Mouse (Mus musculus) layer of hippocampus, postnatal 14 days (tissue): ENCODE data around the gene Fbxl2. TPM values are rescaled to one million over a fixed set of nuclear protein-coding genes. Genes with fewer than 3 reads are reported as not detected.
"Not testable (repeated sequence)": the region's sequence is repeated elsewhere in the genome, so short reads cannot be mapped to it uniquely, and the experiment has no call there.

Source experiments
- DNase-seq, 2 experiments: peaks; one replicate each; pipeline ENCODE4 v3.0.0; 2021 to 2022; ENCODE audit warnings: low spot score in 2 of 2, mixed read lengths in 1 of 2
- long read RNA-seq, 2 experiments: library from polyadenylated mRNA; stranded (forward); transcript quantifications; one replicate each; pipeline ENCODE4 v2.0.0; 2021
- total RNA-seq, 2 experiments: library from RNA; stranded (reverse); gene quantifications; 2 replicates each; pipeline ENCODE4 v1.2.3; 2021

The Fbxl2 gene
- total RNA-seq = 10 to 100 TPM; 28.5 to 31.8 TPM
- long read RNA-seq, experiment 1, transcript Fbxl2-201 (15 exons, 3,464 nt) = major isoform, 25 of 38 reads
- long read RNA-seq, experiment 1, partial matches to known transcripts = 0 of 38 reads
- long read RNA-seq, experiment 1, other reads (novel, unspliced or antisense) = 13 of 38 reads
- long read RNA-seq, experiment 2, transcript Fbxl2-201 (15 exons, 3,464 nt) = major isoform, 36 of 58 reads
- long read RNA-seq, experiment 2, partial matches to known transcripts = 3 of 58 reads
- long read RNA-seq, experiment 2, other reads (novel, unspliced or antisense) = 19 of 58 reads

- no peak for DNase-seq
Measured at GRCm38 (mm10) chr9:114046028-114046427, at the start of gene Fbxl2. Gene Fbxl2 (minus strand): TSS chr9:114046191.

DNA sequence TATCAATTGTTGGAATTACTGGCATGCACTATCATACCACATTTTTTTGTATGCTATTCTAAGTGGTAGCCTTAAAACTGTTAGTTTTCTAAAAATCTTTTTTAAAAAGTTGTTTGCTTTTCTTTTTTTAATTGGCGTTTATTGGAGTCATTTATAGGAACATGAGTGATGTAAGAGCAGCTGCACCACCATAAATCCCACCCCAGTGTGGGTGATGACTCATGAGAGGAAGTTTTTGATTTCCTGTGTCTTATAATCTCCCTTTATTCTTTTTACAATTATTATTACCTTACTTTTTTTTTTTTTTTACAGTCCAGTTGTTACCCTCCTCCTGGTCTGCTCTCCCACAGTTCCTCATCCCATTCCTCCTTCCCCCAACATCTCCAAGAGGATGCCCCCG lies 48.9 kb upstream of the Fbxl2 start:
- no peak for DNase-seq

GRCm38 (mm10) chr9:114092188-114092587 lies 46.2 kb upstream of the Fbxl2 start:
- peak in 1 of 2 experiments; percentile 26 for DNase-seq

DNA sequence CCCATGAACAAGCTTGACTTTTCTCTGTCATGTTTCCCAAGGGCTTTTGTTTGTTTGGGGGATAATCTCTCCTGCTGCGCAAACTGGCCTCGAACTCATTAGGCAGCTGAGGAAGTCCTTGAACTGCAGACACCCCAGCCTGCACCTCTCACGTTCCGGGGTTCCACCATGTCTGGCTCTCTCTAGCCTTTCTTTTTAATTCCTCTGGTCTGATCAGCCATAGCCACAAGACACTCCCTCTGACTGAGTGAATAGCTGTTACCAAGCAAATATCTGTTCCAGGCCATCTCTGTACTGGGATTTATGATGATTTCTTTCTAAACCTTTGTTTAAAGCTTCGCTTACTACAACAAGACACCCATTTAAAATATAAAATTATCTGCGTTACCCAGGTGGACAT lies 42.9 kb upstream of the Fbxl2 start:
- not testable (repeated sequence) for DNase-seq

DNA sequence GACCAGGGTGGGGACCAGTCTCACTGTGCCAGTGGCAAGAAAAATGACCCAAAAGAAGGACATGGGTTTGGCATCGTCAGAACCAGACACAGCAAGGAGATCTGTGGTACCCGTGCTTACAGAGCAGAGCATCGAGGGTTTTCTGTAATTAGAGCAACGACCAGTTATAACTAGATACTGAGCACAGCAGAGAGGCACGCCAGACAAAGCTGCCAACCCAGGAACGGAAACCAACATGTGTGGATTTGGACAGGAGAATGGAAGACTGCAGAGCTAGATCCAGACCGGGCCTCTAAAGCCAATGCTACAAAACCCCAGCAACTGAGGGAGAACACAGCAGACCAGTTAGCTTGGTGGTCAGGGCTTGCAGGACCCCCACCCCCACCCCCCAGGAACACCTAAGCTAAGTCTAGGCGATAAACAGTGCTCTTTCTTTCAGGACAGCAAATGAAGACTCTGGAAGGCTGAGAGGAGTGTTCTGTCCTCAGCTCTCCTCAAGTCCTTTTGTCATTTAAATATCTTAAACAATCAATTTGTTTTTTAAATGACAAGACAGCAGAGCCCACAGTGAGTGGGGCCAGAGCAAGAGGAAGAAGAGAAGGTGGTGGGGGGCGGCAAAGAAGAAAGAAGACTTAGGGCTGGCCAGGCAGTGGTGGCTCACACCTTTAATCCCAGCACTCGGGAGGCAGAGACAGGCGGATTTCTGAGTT lies 41.3 kb upstream of the Fbxl2 start:
- peak; percentile 7 to 21 for DNase-seq

DNA sequence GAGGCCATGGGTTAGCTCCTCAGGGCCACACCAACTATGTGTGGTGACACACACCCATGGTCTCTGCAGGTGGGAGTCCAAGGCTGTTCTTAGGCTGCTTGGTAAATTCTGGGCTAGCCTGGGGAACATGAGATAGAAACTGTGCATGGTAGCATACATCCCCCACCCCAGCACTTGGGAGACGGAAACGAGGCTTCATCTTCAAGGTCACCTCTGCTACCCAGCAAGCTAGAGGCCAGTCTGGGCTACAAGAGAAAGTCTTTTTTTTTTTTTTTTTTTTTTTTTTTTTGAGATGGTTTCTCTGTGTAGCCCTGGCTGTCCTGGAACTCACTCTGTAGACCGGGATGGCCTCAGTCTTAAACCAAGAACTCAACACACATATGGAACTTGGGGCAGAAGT lies 40.4 kb upstream of the Fbxl2 start:
- DNase-seq = no peak

GRCm38 (mm10) chr9:114073681-114074080 lies 27.7 kb upstream of the Fbxl2 start:
- DNase-seq = peak in 1 of 2 experiments; percentile 10

DNA sequence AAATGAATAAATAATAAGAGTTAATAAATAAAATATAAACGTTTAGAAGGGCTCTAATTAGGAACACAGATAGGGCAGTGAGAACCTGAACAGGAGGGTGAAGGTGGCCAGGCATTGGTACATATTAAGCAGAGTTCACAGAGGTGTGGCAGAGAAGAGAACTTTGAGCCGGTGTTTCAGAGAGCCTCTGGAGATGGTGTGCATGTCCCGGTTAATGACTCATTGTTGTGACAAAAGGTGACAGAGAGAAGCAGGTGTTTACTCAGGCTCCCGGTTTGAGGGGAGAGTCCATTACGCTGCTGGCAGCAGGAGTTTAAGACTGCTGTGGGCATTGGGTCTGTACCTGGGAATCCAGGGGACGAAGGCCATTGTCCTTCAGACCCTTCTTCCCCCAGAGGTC lies 23.4 kb upstream of the Fbxl2 start:
- DNase-seq = no peak

- DNase-seq = no peak
Measured at GRCm38 (mm10) chr9:114068494-114069053, 22.6 kb upstream of the Fbxl2 start.

DNA sequence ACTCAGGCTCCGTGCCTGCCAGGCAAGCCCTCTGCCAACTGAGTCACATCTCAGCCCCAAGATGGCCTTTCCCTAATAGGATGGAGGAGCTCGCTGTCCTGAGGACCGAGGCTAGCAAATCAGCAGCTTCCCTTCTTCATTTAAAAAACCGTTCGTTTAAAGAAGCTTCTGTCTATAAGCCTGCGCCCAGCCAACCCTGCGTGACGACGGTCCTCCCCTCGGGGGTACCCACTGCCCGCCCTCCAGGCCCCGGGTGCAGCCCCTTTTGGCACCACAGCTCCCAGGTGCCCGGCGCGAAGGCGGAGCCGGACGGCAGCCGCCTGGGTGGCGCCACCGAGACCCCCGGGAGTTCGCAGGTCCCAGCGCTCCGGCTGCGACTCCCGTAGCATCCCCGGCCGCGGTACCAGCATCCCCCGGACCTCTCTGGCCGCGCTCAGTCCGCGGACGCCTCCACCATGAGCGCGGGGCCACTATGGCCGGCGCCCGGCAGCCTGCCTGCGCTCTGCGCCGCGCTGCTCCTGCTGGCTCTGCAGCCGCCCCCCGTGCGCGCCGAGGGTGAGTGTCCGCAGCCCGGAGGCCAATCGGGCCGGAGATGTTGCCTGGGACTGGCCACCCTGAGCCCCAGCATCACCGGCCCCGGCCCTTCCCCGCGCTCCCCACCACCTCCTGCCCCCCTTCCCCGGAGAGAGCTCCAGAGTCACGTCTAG lies 11.3 kb upstream of the Fbxl2 start, which contains the start of gene Susd5:
TSS of gene Susd5 (plus strand) at position 51 of the 707 bp plus-strand sequence.
- DNase-seq = peak in 1 of 2 experiments; percentile 13

DNA sequence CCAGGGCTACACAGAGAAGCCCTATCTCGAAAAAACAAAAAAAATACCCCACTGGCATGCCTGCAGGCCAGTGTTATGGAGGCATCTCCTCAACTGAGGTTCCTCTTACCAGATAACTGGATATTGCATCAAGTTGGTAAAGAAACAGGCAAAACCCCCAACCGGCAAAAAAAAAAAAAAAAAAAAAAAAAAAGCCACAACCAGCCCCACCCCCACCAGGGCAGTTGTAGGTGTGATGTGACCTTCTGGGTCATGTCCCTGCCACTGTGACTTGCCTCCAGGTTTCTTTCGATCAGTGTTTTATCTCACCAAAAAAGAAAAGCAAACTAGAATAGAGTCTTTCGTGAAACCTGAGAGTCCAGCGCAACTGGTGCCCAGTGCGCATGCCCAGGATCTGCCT lies 6.9 kb upstream of the Fbxl2 start:
- no peak for DNase-seq

GRCm38 (mm10) chr9:114052031-114052430 lies 6.0 kb upstream of the Fbxl2 start:
- DNase-seq = no peak

DNA sequence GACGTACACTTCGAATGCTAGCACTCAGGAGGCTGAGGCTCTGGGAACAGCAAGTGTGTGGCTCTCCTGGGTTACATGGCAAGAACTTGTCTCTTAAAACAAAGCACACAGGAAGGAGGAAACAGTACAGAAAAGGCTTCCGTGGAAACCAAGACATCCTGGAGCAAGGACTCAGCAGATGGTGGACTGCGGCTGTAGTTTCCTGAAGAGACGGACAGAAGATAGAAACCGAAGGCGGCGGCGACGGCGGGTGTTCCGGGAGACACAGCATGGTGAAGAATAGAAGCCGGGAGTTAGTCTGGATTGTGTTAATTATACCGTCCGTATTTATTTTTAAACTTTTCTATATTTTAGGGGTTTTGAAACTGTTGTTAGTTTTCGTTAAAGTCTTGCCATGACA lies 4.8 kb upstream of the Fbxl2 start:
- DNase-seq = no peak

GRCm38 (mm10) chr9:114050106-114050505 lies 4.1 kb upstream of the Fbxl2 start:
- no peak for DNase-seq

- DNase-seq = no peak
Measured at GRCm38 (mm10) chr9:114046676-114047075, 685 bp upstream of the Fbxl2 start.

DNA sequence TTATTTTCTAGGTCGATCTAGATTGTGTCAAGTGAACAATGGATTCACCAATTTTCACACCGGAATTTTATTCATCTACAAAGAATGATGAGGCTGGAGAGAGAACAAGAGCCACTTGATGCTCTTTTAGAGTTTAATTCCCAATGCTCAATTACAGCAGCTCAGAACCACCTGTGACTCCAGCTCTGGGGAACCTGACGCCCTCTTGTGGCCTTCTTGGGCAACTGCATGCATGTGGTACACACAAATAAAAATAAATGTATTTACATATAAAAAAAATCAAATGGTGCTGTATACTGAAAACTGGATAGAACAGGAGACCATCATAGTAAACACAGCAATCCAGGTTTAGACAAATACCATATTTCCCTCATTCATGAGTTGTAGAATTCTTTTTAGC lies 1.5 kb downstream of the Fbxl2 start:
- no peak for DNase-seq

DNA sequence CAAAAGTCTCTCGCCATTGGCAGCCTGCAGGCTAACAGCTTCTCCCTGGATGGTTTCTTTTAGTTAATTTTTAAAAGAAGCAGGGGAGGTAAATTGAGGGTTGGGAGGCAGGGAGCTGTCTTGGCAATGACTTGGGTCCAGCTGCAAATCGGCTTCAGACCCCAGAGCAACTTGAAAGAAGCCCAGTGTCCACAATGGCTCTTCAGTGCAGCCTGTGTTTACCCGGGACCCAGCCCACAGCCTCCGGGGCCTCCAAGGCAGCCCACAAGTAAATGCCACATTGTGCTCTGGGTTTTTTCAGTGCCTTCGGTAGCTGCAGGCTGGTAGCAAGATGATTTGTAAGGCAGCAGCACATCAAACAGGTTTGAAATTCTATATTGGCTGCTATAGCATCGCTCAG lies 3.5 kb downstream of the Fbxl2 start:
- peak; percentile 9 to 43 for DNase-seq

GRCm38 (mm10) chr9:114040945-114041344 lies 5.0 kb downstream of the Fbxl2 start:
- no peak for DNase-seq

DNA sequence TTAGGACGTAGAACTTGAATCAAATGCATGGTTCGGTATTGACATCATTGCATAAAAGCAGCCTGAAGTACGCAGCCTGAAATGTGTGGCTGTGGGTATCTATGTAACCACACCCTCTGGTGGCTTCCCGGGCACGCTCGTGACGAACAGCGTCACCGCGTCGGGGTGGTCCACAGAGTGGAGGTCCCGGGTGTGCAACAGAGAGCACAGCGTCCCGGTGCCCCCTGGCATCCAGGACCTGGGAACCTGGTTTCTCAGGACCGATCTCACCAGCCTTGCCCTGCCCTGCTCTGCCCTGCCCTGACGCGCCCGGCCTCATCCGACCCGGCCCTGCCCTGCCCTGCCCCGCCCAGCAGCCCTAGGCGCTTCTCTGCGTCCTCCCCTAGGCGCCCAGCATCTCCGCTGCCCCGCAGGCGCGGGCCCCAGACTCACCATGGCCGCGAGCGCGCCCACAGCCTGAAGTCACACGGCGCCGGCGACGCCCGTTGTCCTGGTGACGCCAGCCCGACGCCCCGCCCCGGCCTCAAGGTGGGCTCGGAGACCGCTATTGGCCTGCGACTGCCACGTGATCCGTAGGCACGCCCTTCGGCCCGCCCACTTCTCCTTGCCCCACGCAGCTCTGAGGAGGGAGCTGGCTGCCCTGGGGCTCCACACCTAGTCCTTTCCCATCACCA lies 19.6 kb downstream of the Fbxl2 start:
- DNase-seq = peak; percentile 72 to 83

DNA sequence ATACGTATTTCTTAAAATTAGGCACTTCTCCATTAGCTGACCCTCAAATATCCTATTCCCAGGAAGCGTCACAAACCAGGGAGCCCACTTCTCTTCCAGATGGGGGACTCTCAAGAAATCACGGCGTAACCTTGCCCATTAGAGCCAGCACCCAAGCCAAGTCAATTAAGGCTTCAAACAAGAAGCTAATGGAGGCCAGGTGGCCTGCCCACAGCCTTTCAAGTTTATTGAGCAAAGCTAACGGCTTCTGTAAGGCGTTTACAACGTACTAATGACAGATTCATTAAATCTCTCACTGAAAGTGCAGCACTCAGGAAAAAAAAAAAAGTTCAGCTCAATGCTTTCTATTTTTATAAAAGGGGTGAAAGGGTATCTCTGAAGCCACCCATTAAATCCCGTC lies 20.1 kb downstream of the Fbxl2 start:
- no peak for DNase-seq

DNA sequence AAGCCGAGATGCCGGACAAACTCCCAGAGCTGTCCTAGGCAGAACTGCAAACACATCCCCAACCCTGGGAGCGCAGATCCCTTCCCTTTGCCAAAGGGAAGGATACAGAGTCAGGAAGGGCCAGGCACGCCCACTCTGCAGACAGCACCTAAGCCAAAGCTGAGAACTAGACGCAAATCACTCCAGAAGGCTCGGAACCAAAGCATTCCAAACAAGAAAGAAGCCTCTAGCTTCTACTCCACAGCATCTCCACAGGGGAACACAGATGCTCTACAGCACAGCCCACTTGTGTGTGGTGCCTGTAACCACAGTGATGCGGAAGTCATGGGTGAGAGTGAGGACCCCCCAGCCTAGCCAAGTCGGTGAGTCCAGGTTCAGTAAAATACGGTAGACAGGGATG lies 20.8 kb downstream of the Fbxl2 start:
- no peak for DNase-seq
